Comparison of ENCODE assay signal across 26 mouse cellular contexts in the genomic region with DNA sequence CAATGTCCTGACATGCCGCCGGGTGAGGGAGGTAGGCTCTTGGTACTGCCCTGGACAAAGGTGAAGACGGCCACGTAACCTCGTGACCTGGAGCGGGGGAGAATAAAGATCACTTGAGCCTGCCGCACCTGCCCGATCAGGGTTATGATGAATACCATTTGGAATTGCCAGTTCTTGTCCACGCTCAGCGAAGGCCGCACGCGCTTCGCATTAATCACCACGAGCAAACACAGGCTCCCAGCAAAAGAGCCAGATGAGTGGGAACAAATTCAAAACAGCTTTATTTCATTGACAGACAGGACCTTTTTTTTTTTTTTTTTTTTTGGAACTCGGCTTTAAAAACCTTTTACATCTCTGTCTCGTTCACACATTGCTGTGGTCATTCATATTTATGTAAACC.
DNase-seq lines count a peak whose midpoint lies in the region.
"Had no signal": no experiment of that assay in that cellular context is flagged by ENCODE, and none has a peak within 500 bp of the region (broad histone marks: within the 10 kb centered on the region; RNA-seq: fewer than 3 reads in every experiment).

No protein-coding gene starts in this region.

- H3K27ac ChIP-seq in limb, embryonic 10.5 days = no peak overlapping the region
- H3K27ac ChIP-seq: embryonic facial prominence, embryonic 13.5 days; forebrain, embryonic 13.5 days; heart, embryonic 13.5 days; hindbrain, embryonic 13.5 days; liver, embryonic 13.5 days; lung, embryonic 15.5 days; neural tube, embryonic 12.5 days had no signal

- H3K9me3 ChIP-seq in limb, embryonic 10.5 days (replicated peaks) = no peaks in the 10 kb centered on the region
- H3K9me3 ChIP-seq: embryonic facial prominence, embryonic 13.5 days; forebrain, embryonic 13.5 days; heart, embryonic 13.5 days; hindbrain, embryonic 13.5 days; liver, embryonic 13.5 days; lung, embryonic 15.5 days; neural tube, embryonic 12.5 days had no signal

- H3K4me3 ChIP-seq in limb, embryonic 10.5 days = no peak overlapping the region
- H3K4me3 ChIP-seq: embryonic facial prominence, embryonic 13.5 days; forebrain, embryonic 13.5 days; heart, embryonic 13.5 days; hindbrain, embryonic 13.5 days; liver, embryonic 13.5 days; lung, embryonic 15.5 days; megakaryocyte, embryonic 14.5 days; neural tube, embryonic 12.5 days had no signal

- peak; percentile 33 for DNase-seq in embryo, embryonic 10 days (ENCODE audit: low spot score)
- DNase-seq in embryo, embryonic 9.5 days (ENCODE audit: extremely low spot score) = no peak
- peak; percentile 12 for DNase-seq in kidney, adult 9 months
- no peak for DNase-seq in kidney, postnatal 14 days
- DNase-seq in brain, adult 2 months (ENCODE audit: low read depth, low spot score) = peak; percentile 9
- DNase-seq in limb, embryonic 10.5 days (ENCODE audit: low spot score) = peak; percentile 51
- DNase-seq in heart, adult 8-10 months (ENCODE audit: low spot score) = no peak
- DNase-seq: adrenal gland, adult 8-10 months; cerebellum, adult 8-10 months; cerebellum, postnatal 36 days; gastrocnemius, postnatal 10 days; heart, adult 11 months; heart, postnatal 14 days; kidney, postnatal 10 days; liver, embryonic 13.5 days; lung, postnatal 36 days; midbrain, embryonic 14.5 days; right cerebral cortex, postnatal 14 days; thymus, postnatal 14 days had no signal

- no peaks in the 10 kb centered on the region for H3K36me3 ChIP-seq in limb, embryonic 10.5 days
- H3K36me3 ChIP-seq: embryonic facial prominence, embryonic 13.5 days; heart, embryonic 13.5 days; hindbrain, embryonic 13.5 days; liver, embryonic 13.5 days; lung, embryonic 15.5 days; neural tube, embryonic 12.5 days had no signal

- peaks cover 24% of the 10 kb centered on the region for H3K27me3 ChIP-seq in limb, embryonic 10.5 days (ENCODE audit: low read depth, poor library complexity, severe bottlenecking)
- H3K27me3 ChIP-seq: forebrain, embryonic 13.5 days; liver, embryonic 13.5 days; lung, embryonic 15.5 days; megakaryocyte, embryonic 14.5 days had no signal

- WGBS in limb, embryonic 10.5 days = 64% methylated on average over 17 of the region's 17 CpGs

- peaks cover 33% of the 10 kb centered on the region for H3K4me1 ChIP-seq in limb, embryonic 10.5 days
- H3K4me1 ChIP-seq: megakaryocyte, embryonic 14.5 days; neural tube, embryonic 12.5 days had no signal

Comparison
In these comparisons a context has a peak if more than half of its experiments do, and no peak if none do; other contexts are left out.
1. DNase-seq: peak in embryo, embryonic 10 days (single experiment), kidney, adult 9 months (single experiment), brain, adult 2 months (single experiment) and limb, embryonic 10.5 days (single experiment); none in embryo, embryonic 9.5 days (single experiment), kidney, postnatal 14 days (single experiment) and heart, adult 8-10 months (single experiment).